Mouse (Mus musculus) intestine, postnatal 0 days (tissue): ENCODE data around the gene Il17re. TPM values are rescaled to one million over a fixed set of nuclear protein-coding genes. Genes with fewer than 3 reads are reported as not detected.
A peak's percentile ranks its signal among the peaks of the same experiment; 100 is the strongest.

ENCODE experiments used
- ATAC-seq: fragments of 200-750 bp; cut with Nextera tagmentation; 2 replicates; pipeline ENCODE4 v1.8.0; 2017; ENCODE audit warnings: mild to moderate bottlenecking, moderate TSS enrichment, moderate library complexity
- H3K27ac ChIP-seq: fragments of 300-500 bp; sonication (generic); 2 replicates; pipeline ENCODE4 v1.5.1; 2014; ENCODE audit warnings: mild to moderate bottlenecking, low read depth, low read length, moderate library complexity
- H3K27me3 ChIP-seq: fragments of 300-500 bp; sonication (generic); replicated peaks from 2 replicates; pipeline ENCODE4 v1.6.1; 2014; ENCODE audit warnings: low read length, mixed read lengths; ENCODE audit not compliant: control insufficient read depth, insufficient read depth
- H3K36me3 ChIP-seq: fragments of 300-500 bp; sonication (generic); 2 replicates; pipeline ENCODE4 v1.6.1; 2014; ENCODE audit warnings: mild to moderate bottlenecking, moderate library complexity; ENCODE audit not compliant: control insufficient read depth, insufficient read depth
- H3K4me1 ChIP-seq: fragments of 300-500 bp; sonication (generic); replicated peaks from 2 replicates; pipeline ENCODE4 v1.6.1; 2014; ENCODE audit warnings: antibody characterized with exemption, low read length, mixed read lengths; ENCODE audit not compliant: control insufficient read depth, insufficient read depth
- H3K4me2 ChIP-seq: fragments of 300-500 bp; sonication (generic); replicated peaks from 2 replicates; pipeline ENCODE4 v1.6.1; 2014; ENCODE audit warnings: low read depth, mild to moderate bottlenecking, moderate library complexity
- H3K4me3 ChIP-seq: fragments of 300-500 bp; sonication (generic); 2 replicates; pipeline ENCODE4 v1.5.1; 2014; ENCODE audit warnings: low read depth, low read length
- H3K9ac ChIP-seq: fragments of 300-500 bp; sonication (generic); 2 replicates; pipeline ENCODE4 v1.6.1; 2014; ENCODE audit warnings: mild to moderate bottlenecking, low read depth, low read length
- H3K9me3 ChIP-seq: fragments of 300-500 bp; sonication (generic); 2 replicates; pipeline ENCODE4 v1.6.1; 2016; ENCODE audit warnings: mixed run types; ENCODE audit not compliant: control insufficient read depth
- CTCF ChIP-seq: sonication (generic); IDR thresholded peaks from 2 replicates; pipeline ENCODE4 v1.5.1; 2016; ENCODE audit warnings: low read depth, mild to moderate bottlenecking, control low read depth, antibody characterized with exemption, moderate library complexity
- whole genome bisulfite sequencing: fragments of 180-500 bp; shearing (Covaris S2); extraction: QIAGEN DNeasy Blood & Tissue Kit; methylation state at CpG from one replicate; pipeline ENCODE4 v1.1.7; 2014; 5-methylcytosine and 5-hydroxymethylcytosine counted together
- polyA plus RNA-seq: library from polyadenylated mRNA; unstranded; fragments of >200 nt; fragmentation: Nextera tagmentation; extraction: Ambion mirVana; gene quantifications from 2 replicates; pipeline ENCODE4 v1.2.1, GENCODE M21; 2015

Il17re gene
- polyA plus RNA-seq, 1 experiment from 2014 or later, result 2.3 TPM

DNA sequence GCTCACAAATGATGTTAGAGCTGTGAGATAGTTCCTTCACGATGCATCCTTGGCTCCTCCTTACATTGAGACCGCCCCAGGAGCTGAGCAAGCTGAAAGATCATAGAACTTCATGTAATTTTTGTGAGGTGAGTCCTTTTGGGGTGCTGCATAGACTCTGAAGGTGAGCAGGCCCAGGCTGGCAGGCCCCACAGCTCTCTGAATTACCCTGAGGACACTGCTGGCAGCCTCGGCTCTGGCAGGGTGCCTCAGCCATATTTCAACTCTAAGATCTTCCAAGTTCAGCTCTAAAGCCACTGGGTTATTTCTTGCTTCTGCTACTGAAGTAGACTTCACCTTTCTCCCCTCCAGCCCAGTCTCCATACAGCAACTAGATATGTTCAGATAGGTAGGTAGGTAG is 17.6 kb upstream of the Il17re start:
- Histone ChIP-seq H3K4me1 (no peaks in the 10 kb centered on the region), H3K9ac (no peak overlapping the region), H3K4me2 (no peak overlapping the region), H3K9me3 (no peaks in the 10 kb centered on the region), H3K27me3 (no peaks in the 10 kb centered on the region), H3K27ac (no peak overlapping the region), H3K4me3 (no peak overlapping the region), H3K36me3 (no peaks in the 10 kb centered on the region)
- ATAC-seq, result no peak
- TF ChIP-seq CTCF, result no peak
- 88% methylated on average over 3 of the region's 3 CpGs for WGBS

DNA sequence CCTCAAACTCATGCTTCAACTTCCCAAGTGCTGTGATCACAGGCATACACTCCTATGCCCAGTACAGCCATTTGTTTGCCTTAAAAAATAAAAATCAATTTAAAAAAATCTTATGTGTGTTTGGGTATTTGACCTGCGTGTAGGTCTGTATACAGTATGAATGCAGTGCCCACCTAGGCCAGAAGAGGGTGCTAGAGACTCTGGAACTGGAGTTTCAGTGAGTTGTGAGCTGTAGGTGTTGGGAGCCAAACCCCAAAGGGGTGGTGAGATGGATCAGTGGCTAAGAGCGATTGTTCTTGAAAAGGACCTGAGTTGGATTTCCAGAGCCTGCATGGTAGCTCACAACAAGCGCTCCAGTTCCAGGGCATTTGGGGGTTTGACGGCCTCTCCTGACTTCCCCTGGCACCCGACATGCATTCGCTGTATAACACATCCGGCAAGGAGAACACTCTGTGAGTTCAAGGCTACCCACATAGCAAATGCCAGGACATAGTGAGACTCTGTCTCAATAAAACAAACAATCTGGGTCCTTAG is 17.1 kb upstream of the Il17re start:
- no peak for ATAC-seq
- H3K36me3 ChIP-seq, result 0 out of 2 replicates have a peak, but pooled peaks cover under 1% of the 10 kb centered on the region
- 52% methylated on average over 7 of the region's 7 CpGs for WGBS

DNA sequence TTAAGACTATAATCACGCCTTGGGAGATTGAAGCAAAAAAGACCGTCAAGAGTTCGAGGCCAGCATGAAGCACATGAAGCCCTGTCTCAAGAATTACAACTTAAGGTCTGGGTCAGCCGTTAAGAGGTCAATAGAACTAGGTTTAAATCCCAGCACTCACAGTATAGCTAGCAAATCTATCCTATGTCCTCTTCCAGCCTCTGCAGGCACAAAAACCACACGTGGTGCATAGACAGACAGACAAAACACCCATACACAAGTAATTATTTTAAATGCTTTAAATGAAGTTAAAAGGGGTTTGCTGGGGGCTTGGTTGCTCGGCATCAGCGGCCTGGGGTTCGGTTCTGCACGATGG is 16.2 kb upstream of the Il17re start:
- Histone ChIP-seq H3K4me2 (peak overlapping the region; percentile 93), H3K36me3 (peaks cover 9% of the 10 kb centered on the region; the same call in 1 of the 2 replicates), H3K27ac (no peak overlapping the region), H3K9me3 (no peaks in the 10 kb centered on the region), H3K27me3 (no peaks in the 10 kb centered on the region), H3K4me3 (peak overlapping the region; percentile 92), H3K9ac (peak overlapping the region; percentile 84), H3K4me1 (no peaks in the 10 kb centered on the region)
- WGBS, result 43% methylated on average over 9 of the region's 9 CpGs
- no peak for ATAC-seq
- TF ChIP-seq CTCF, result no peak

More for the DNA sequence above, 17.1 kb upstream of the Il17re start:
- TF ChIP-seq CTCF, result peak; percentile 90
- Histone ChIP-seq H3K4me3 (no peak overlapping the region), H3K9ac (no peak overlapping the region), H3K27me3 (no peaks in the 10 kb centered on the region), H3K27ac (no peak overlapping the region), H3K4me1 (no peaks in the 10 kb centered on the region), H3K4me2 (no peak overlapping the region), H3K9me3 (no peaks in the 10 kb centered on the region)

GRCm38 (mm10) chr6:113442442-113443090 is 15.7 kb upstream of the Il17re start, which contains the start of gene Jagn1:
TSS of gene Jagn1 (plus strand) at chr6:113442569.
- no peak for TF ChIP-seq CTCF
- Histone ChIP-seq H3K4me3 (peak within 1 kb of the TSS; percentile 92), H3K27me3 (no peaks in the 10 kb centered on the region), H3K4me2 (peak within 1 kb of the TSS; percentile 93), H3K4me1 (no peaks in the 10 kb centered on the region), H3K27ac (peak within 1 kb of the TSS; percentile 51), H3K9me3 (no peaks in the 10 kb centered on the region), H3K9ac (peak within 1 kb of the TSS; percentile 84), H3K36me3 (peaks cover 14% of the 10 kb centered on the region)
- peak; percentile 74 for ATAC-seq
- under 1% methylated on average over 39 of the region's 45 CpGs for WGBS

- peak; percentile 56 for TF ChIP-seq CTCF
- Histone ChIP-seq H3K9me3 (no peaks in the 10 kb centered on the region), H3K36me3 (peaks cover 20% of the 10 kb centered on the region), H3K4me1 (no peaks in the 10 kb centered on the region), H3K4me3 (peak overlapping the region; percentile 92), H3K27me3 (no peaks in the 10 kb centered on the region), H3K4me2 (peak overlapping the region; percentile 93), H3K27ac (peak overlapping the region; percentile 51), H3K9ac (peak overlapping the region; percentile 84)
- WGBS, result 44% methylated on average over 12 of the region's 12 CpGs
- ATAC-seq, result no peak
Observed at GRCm38 (mm10) chr6:113443091-113443490, 15.2 kb upstream of the Il17re start.

- no peak for TF ChIP-seq CTCF
- peak overlapping the region; percentile 41; the same call in 1 of the 2 replicates for H3K27ac ChIP-seq
Observed at GRCm38 (mm10) chr6:113444207-113444965, 13.9 kb upstream of the Il17re start.

More at GRCm38 (mm10) chr6:113444207-113444965, 13.9 kb upstream of the Il17re start:
- H3K4me3 ChIP-seq, result no peak overlapping the region
- H3K9me3 ChIP-seq, result no peaks in the 10 kb centered on the region
- 45% methylated on average over 6 of the region's 8 CpGs for WGBS
- no peak overlapping the region for H3K9ac ChIP-seq
- no peaks in the 10 kb centered on the region for H3K27me3 ChIP-seq
- peaks cover 26% of the 10 kb centered on the region for H3K36me3 ChIP-seq
- peak overlapping the region; percentile 24; the same call in 1 of the 2 replicates for H3K4me2 ChIP-seq
- ATAC-seq, result peak; percentile 25; the same call in 1 of the 2 replicates
- no peaks in the 10 kb centered on the region for H3K4me1 ChIP-seq
